In genomic region chr4:99973931-99974330, GRCm38 (mm10) we compare ENCODE assay signal across 16 mouse cellular contexts. TPM values are rescaled to one million over a fixed set of nuclear protein-coding genes. Genes with fewer than 3 reads are reported as not detected.
A peak's percentile ranks its signal among the peaks of the same experiment; 100 is the strongest.
DNase-seq lines count a peak whose midpoint lies in the region; ATAC-seq and TF ChIP-seq lines count a peak whose summit lies in the region.
"Had no signal": no experiment of that assay in that cellular context is flagged by ENCODE, and none has a peak within 500 bp of the region (broad histone marks: within the 10 kb centered on the region; RNA-seq: fewer than 3 reads in every experiment).

No protein-coding gene starts in this region.

- no peak for TF ChIP-seq CTCF in layer of hippocampus, adult 2 months (conservative IDR thresholded peaks at IDR 0.05)

- peak; percentile 96 for DNase-seq in heart, adult 11 months
- no peak for DNase-seq in heart, postnatal 14 days
- no peak for DNase-seq in layer of hippocampus, adult 2 months (ENCODE audit: low spot score in 2 of 2)
- no peak for DNase-seq in layer of hippocampus, postnatal 14 days (ENCODE audit: low spot score in 2 of 2)
- peak; percentile 21 for DNase-seq in cerebellum, adult 9-10 months
- DNase-seq in gastrocnemius, postnatal 25 days, result peak; percentile 76
- DNase-seq in retina, embryonic 14.5 days (ENCODE audit: low spot score), result no peak
- DNase-seq: adrenal gland, adult 2 months; kidney, adult 9 months; retina, postnatal 1 day had no signal

- intact Hi-C loops in heart, postnatal 14 days (cut with DNase I), result no loop called here

- H3K4me3 ChIP-seq in layer of hippocampus, adult 2 months, result no peak overlapping the region
- H3K4me3 ChIP-seq in intestine, embryonic 16.5 days (ENCODE audit: low read length), result no peak overlapping the region
- H3K4me3 ChIP-seq: forebrain, embryonic 15.5 days; hindbrain, embryonic 15.5 days; limb, embryonic 12.5 days; liver, embryonic 15.5 days; neural tube, embryonic 15.5 days had no signal

- peak overlapping the region; percentile 57; the same call in 1 of the 2 replicates for H3K27ac ChIP-seq in layer of hippocampus, adult 2 months
- H3K27ac ChIP-seq in intestine, embryonic 16.5 days (ENCODE audit: low read length), result no peak overlapping the region
- H3K27ac ChIP-seq: forebrain, embryonic 15.5 days; hindbrain, embryonic 15.5 days; limb, embryonic 12.5 days; liver, embryonic 15.5 days; neural tube, embryonic 15.5 days had no signal

- WGBS in intestine, embryonic 16.5 days, result 92% methylated on average over 1 of the region's 1 CpGs

- H3K9me3 ChIP-seq in intestine, embryonic 16.5 days (ENCODE audit: control insufficient read depth, low read length), result no peaks in the 10 kb centered on the region
- H3K9me3 ChIP-seq: forebrain, embryonic 15.5 days; hindbrain, embryonic 15.5 days; limb, embryonic 12.5 days; liver, embryonic 15.5 days; neural tube, embryonic 15.5 days had no signal

- no peak for ATAC-seq in intestine, embryonic 16.5 days
- ATAC-seq: forebrain, embryonic 15.5 days had no signal

- no peaks in the 10 kb centered on the region for H3K4me1 ChIP-seq in intestine, embryonic 16.5 days (ENCODE audit: control insufficient read depth, insufficient read depth, low read length)
- H3K4me1 ChIP-seq: forebrain, embryonic 15.5 days; hindbrain, embryonic 15.5 days; liver, embryonic 15.5 days; neural tube, embryonic 15.5 days had no signal

- H3K4me2 ChIP-seq in intestine, embryonic 16.5 days (ENCODE audit: low read depth, low read length), result no peak overlapping the region
- H3K4me2 ChIP-seq: forebrain, embryonic 15.5 days; hindbrain, embryonic 15.5 days; limb, embryonic 12.5 days; liver, embryonic 15.5 days; neural tube, embryonic 15.5 days had no signal

- peaks cover 4% of the 10 kb centered on the region for H3K36me3 ChIP-seq in intestine, embryonic 16.5 days (ENCODE audit: control insufficient read depth, insufficient read depth, low read length)
- H3K36me3 ChIP-seq: forebrain, embryonic 15.5 days; limb, embryonic 12.5 days had no signal

- H3K9ac ChIP-seq in intestine, embryonic 16.5 days (ENCODE audit: low read depth, low read length), result no peak overlapping the region
- H3K9ac ChIP-seq: forebrain, embryonic 15.5 days; hindbrain, embryonic 15.5 days; limb, embryonic 12.5 days; liver, embryonic 15.5 days; neural tube, embryonic 15.5 days had no signal

- H3K27me3 ChIP-seq in intestine, embryonic 16.5 days (replicated peaks; ENCODE audit: control insufficient read depth, insufficient read depth, low read length), result no peaks in the 10 kb centered on the region
- H3K27me3 ChIP-seq: forebrain, embryonic 15.5 days; hindbrain, embryonic 15.5 days; limb, embryonic 12.5 days; liver, embryonic 15.5 days; neural tube, embryonic 15.5 days had no signal

RNA-seq across cellular contexts. Expression of gene Itgb3bp, which starts 44.3 kb away (rescaled TPM):
- 1 to 10 TPM; 4.5 to 6.4 TPM for total RNA-seq in heart, postnatal 14 days (2021)
- total RNA-seq in layer of hippocampus, adult 2 months (2021), result 1 to 10 TPM; 5.1 to 6.4 TPM
- total RNA-seq in layer of hippocampus, postnatal 14 days (2021), result 1 to 10 TPM; 4.8 to 4.9 TPM
- total RNA-seq in gastrocnemius, postnatal 25 days (2021), result 1 to 10 TPM; 3.6 to 4.7 TPM
- 28.8 and 30.5 TPM in 2 replicates for polyA plus RNA-seq in intestine, embryonic 16.5 days (2015; fragmentation: Nextera tagmentation; extraction: Ambion mirVana)

RNA-seq across cellular contexts. Expression of gene Pgm1, which starts 44.7 kb away (rescaled TPM):
- 100 to 1,000 TPM; 226 to 234 TPM for total RNA-seq in heart, postnatal 14 days (2021)
- 10 to 100 TPM; 62.4 to 63.0 TPM for total RNA-seq in layer of hippocampus, adult 2 months (2021)
- total RNA-seq in layer of hippocampus, postnatal 14 days (2021), result 10 to 100 TPM; 53.6 to 57.2 TPM
- 1,000 to 10,000 TPM in 1 of 2 experiments, 100 to 1,000 TPM in 1; 832 to 1,031 TPM for total RNA-seq in gastrocnemius, postnatal 25 days (2021)
- polyA plus RNA-seq in intestine, embryonic 16.5 days (2015; fragmentation: Nextera tagmentation; extraction: Ambion mirVana), result 258 and 271 TPM in 2 replicates

Comparison
In these comparisons a context has a peak if more than half of its experiments do, and no peak if none do; other contexts are left out.
1. DNase-seq: peak in heart, adult 11 months (single experiment), cerebellum, adult 9-10 months (single experiment) and gastrocnemius, postnatal 25 days (single experiment); none in heart, postnatal 14 days (0 of 2), layer of hippocampus, adult 2 months (0 of 2), layer of hippocampus, postnatal 14 days (0 of 2) and retina, embryonic 14.5 days (single experiment).